Mouse (Mus musculus): ENCODE measurements at regions not wholly inside any gene's neighbourhood (a gene's known extent, or its start where the extent isn't known, plus 50 kb on each side); places are given as distances from the start of the nearest gene placed in this dataset.
A peak's percentile ranks its signal among the peaks of the same experiment; 100 is the strongest.

DNA sequence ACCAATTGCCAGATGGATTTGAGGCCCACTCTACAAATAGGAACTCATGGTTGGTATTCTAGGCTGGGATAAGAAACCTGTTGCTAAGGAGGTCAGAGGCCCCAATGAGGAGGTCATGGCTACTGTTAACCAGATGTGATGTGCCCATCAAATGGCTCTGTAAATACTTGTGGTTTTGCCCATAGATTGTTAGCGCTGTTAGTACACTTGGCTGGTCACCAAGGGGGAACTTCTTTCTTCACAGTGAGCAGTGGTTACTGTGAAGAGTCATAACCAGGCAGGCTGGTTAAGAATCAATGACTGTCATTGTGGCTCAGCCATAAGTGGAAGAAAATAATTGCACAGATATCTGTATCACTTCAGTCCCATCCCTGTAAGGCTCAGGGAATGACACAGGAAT is 78.0 kb upstream of the Runx3 start:
- Histone ChIP-seq H3K4me3 (no peak overlapping the region), H3K9me3 (no peaks in the 10 kb centered on the region), H3K36me3 (no peaks in the 10 kb centered on the region), H3K27me3 (ENCODE audit: insufficient read depth, poor library complexity, severe bottlenecking) (peaks cover 6% of the 10 kb centered on the region; the same call in 1 of the 2 replicates), H3K4me1 (replicated peaks) (0 out of 2 replicates have a peak, but pooled peaks cover 2% of the 10 kb centered on the region), H3K27ac (no peak overlapping the region)
- 96% methylated on average over 1 of the region's 1 CpGs for WGBS
- DNase-seq (ENCODE audit: low spot score) = no peak

- H3K27ac ChIP-seq = no peak overlapping the region
- no peaks in the 10 kb centered on the region for H3K9me3 ChIP-seq
- 83% methylated on average over 16 of the region's 16 CpGs for WGBS
- peaks cover 20% of the 10 kb centered on the region; the same call in 1 of the 2 replicates for H3K27me3 ChIP-seq (ENCODE audit: insufficient read depth, poor library complexity, severe bottlenecking)
- 0 out of 2 replicates have a peak, but pooled peaks cover 2% of the 10 kb centered on the region for H3K4me1 ChIP-seq (replicated peaks)
- no peak for DNase-seq (ENCODE audit: low spot score)
- H3K4me3 ChIP-seq = no peak overlapping the region
- no peaks in the 10 kb centered on the region for H3K36me3 ChIP-seq
Measured at GRCm38 (mm10) chr4:135045054-135045453, 75.4 kb upstream of the Runx3 start.

GRCm38 (mm10) chr4:135046619-135047018 is 73.8 kb upstream of the Runx3 start:
- H3K4me3 ChIP-seq = no peak overlapping the region
- no peak overlapping the region for H3K27ac ChIP-seq
- DNase-seq (ENCODE audit: low spot score) = no peak
- peaks cover 2% of the 10 kb centered on the region; the same call in 1 of the 2 replicates for H3K4me1 ChIP-seq (replicated peaks)
- H3K36me3 ChIP-seq = no peaks in the 10 kb centered on the region
- H3K9me3 ChIP-seq = no peaks in the 10 kb centered on the region
- peaks cover 16% of the 10 kb centered on the region; the same call in 1 of the 2 replicates for H3K27me3 ChIP-seq (ENCODE audit: insufficient read depth, poor library complexity, severe bottlenecking)
- WGBS = 78% methylated on average over 7 of the region's 7 CpGs

GRCm38 (mm10) chr4:135047251-135047650 is 73.2 kb upstream of the Runx3 start:
- Histone ChIP-seq H3K27ac (no peak overlapping the region), H3K9me3 (no peaks in the 10 kb centered on the region), H3K27me3 (ENCODE audit: insufficient read depth, poor library complexity, severe bottlenecking) (peaks cover 16% of the 10 kb centered on the region; the same call in 1 of the 2 replicates), H3K4me3 (no peak overlapping the region), H3K36me3 (no peaks in the 10 kb centered on the region), H3K4me1 (replicated peaks) (peaks cover 2% of the 10 kb centered on the region; the same call in 1 of the 2 replicates)
- DNase-seq (ENCODE audit: low spot score) = no peak
- WGBS = 87% methylated on average over 6 of the region's 6 CpGs

DNA sequence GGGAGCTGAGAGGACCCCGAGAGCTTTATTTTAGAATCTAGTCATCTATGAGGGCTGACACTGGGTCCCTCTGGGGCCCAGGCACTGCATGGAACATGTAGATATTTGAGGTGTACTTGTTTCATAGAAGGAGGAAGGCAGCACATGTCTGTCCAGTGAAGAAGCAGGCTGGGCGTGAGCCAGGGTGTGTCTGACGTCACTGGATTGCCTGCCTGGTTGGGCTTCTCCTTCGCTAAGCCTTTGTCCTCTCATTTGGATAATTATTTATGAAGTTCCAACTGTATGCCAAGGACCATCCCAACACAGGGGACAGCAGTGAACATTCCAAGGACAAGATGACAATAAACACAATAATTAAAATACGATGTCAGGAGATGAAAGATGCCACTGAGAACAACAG is 72.7 kb upstream of the Runx3 start:
- H3K4me1 ChIP-seq (replicated peaks) = peaks cover 2% of the 10 kb centered on the region; the same call in 1 of the 2 replicates
- DNase-seq (ENCODE audit: low spot score) = no peak
- WGBS = 89% methylated on average over 5 of the region's 5 CpGs
- H3K4me3 ChIP-seq = no peak overlapping the region
- no peaks in the 10 kb centered on the region for H3K36me3 ChIP-seq
- no peak overlapping the region for H3K27ac ChIP-seq
- peaks cover 16% of the 10 kb centered on the region; the same call in 1 of the 2 replicates for H3K27me3 ChIP-seq (ENCODE audit: insufficient read depth, poor library complexity, severe bottlenecking)
- H3K9me3 ChIP-seq = no peaks in the 10 kb centered on the region

- no peaks in the 10 kb centered on the region for H3K36me3 ChIP-seq
- H3K4me1 ChIP-seq (replicated peaks) = peaks cover 2% of the 10 kb centered on the region; the same call in 1 of the 2 replicates
- H3K9me3 ChIP-seq = peaks cover 7% of the 10 kb centered on the region; the same call in 1 of the 2 replicates
- no peak for DNase-seq (ENCODE audit: low spot score)
- no peak overlapping the region for H3K27ac ChIP-seq
- WGBS = 76% methylated on average over 10 of the region's 10 CpGs
- H3K27me3 ChIP-seq (ENCODE audit: insufficient read depth, poor library complexity, severe bottlenecking) = peaks cover 16% of the 10 kb centered on the region
- no peak overlapping the region for H3K4me3 ChIP-seq
Measured at GRCm38 (mm10) chr4:135049924-135050323, 70.5 kb upstream of the Runx3 start.

GRCm38 (mm10) chr4:135051466-135051865 is 69.0 kb upstream of the Runx3 start:
- peaks cover 7% of the 10 kb centered on the region; the same call in 1 of the 2 replicates for H3K9me3 ChIP-seq
- H3K4me1 ChIP-seq (replicated peaks) = peaks cover 2% of the 10 kb centered on the region; the same call in 1 of the 2 replicates
- no peak overlapping the region for H3K27ac ChIP-seq
- H3K27me3 ChIP-seq (ENCODE audit: insufficient read depth, poor library complexity, severe bottlenecking) = peaks cover 16% of the 10 kb centered on the region
- H3K36me3 ChIP-seq = no peaks in the 10 kb centered on the region
- no peak for DNase-seq (ENCODE audit: low spot score)
- 82% methylated on average over 11 of the region's 11 CpGs for WGBS
- no peak overlapping the region for H3K4me3 ChIP-seq

DNA sequence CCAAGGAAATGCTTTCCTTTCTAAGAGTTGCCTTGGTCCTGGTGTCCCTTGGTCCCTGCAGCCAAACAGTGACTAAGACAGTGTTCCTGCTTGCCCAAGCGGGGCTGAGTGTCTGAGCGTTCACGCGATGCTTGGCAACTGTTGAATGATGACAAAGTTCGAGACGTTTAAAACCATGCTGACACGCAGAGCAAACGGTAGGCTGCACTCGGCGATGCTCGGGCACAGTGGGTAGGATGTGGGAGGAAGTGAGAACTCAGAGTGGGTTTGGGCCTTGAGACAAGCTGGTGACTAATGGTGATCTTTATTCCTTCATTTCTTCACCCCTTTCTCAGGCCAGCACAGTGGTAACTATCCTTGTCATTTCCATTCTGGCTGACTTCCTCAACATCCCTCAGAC is 66.9 kb upstream of the Runx3 start:
- no peaks in the 10 kb centered on the region for H3K36me3 ChIP-seq
- 95% methylated on average over 11 of the region's 11 CpGs for WGBS
- H3K27me3 ChIP-seq (ENCODE audit: insufficient read depth, poor library complexity, severe bottlenecking) = peaks cover 11% of the 10 kb centered on the region
- DNase-seq (ENCODE audit: low spot score) = no peak
- no peaks in the 10 kb centered on the region; the same call in 1 of the 2 replicates for H3K4me1 ChIP-seq (replicated peaks)
- H3K9me3 ChIP-seq = peaks cover 7% of the 10 kb centered on the region; the same call in 1 of the 2 replicates
- H3K27ac ChIP-seq = no peak overlapping the region
- no peak overlapping the region for H3K4me3 ChIP-seq

- Histone ChIP-seq H3K27ac (peak overlapping the region; percentile 23; the same call in 1 of the 2 replicates), H3K9me3 (peaks cover 7% of the 10 kb centered on the region; the same call in 1 of the 2 replicates), H3K36me3 (no peaks in the 10 kb centered on the region), H3K4me1 (replicated peaks) (no peaks in the 10 kb centered on the region; the same call in 1 of the 2 replicates), H3K27me3 (ENCODE audit: insufficient read depth, poor library complexity, severe bottlenecking) (peaks cover 3% of the 10 kb centered on the region), H3K4me3 (no peak overlapping the region)
- DNase-seq (ENCODE audit: low spot score) = no peak
- 86% methylated on average over 10 of the region's 10 CpGs for WGBS
Measured at GRCm38 (mm10) chr4:135054353-135054752, 66.1 kb upstream of the Runx3 start.

DNA sequence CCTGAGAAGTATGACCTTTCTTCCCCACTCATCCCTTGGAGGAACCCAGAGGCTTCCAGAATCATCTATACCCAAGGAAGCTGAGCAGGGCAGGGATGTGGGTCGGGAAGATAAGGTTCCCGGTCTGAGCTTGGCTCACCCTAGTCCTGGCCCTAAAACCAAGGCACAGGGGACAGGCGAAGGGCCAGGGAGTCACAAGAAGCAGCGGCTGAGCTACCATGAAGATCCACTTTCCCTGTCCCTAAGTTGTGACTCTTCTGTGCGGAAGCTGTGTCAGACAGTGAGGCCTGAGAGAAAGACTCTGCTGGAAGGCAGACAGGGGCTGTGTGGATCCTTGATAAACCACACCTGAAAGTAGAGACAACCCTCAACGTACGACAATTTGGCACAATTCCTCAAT is 64.1 kb upstream of the Runx3 start:
- Histone ChIP-seq H3K27me3 (ENCODE audit: insufficient read depth, poor library complexity, severe bottlenecking) (peaks cover 9% of the 10 kb centered on the region), H3K9me3 (peaks cover 7% of the 10 kb centered on the region; the same call in 1 of the 2 replicates), H3K4me3 (no peak overlapping the region), H3K36me3 (no peaks in the 10 kb centered on the region), H3K27ac (no peak overlapping the region), H3K4me1 (replicated peaks) (peaks cover 6% of the 10 kb centered on the region)
- WGBS = 94% methylated on average over 7 of the region's 7 CpGs
- DNase-seq (ENCODE audit: low spot score) = no peak

- H3K27me3 ChIP-seq (ENCODE audit: insufficient read depth, poor library complexity, severe bottlenecking) = peaks cover 9% of the 10 kb centered on the region
- no peak overlapping the region for H3K4me3 ChIP-seq
- peaks cover 14% of the 10 kb centered on the region for H3K4me1 ChIP-seq (replicated peaks)
- 87% methylated on average over 11 of the region's 11 CpGs for WGBS
- H3K9me3 ChIP-seq = peaks cover 7% of the 10 kb centered on the region; the same call in 1 of the 2 replicates
- no peaks in the 10 kb centered on the region for H3K36me3 ChIP-seq
- DNase-seq (ENCODE audit: low spot score) = no peak
- no peak overlapping the region for H3K27ac ChIP-seq
Measured at GRCm38 (mm10) chr4:135057286-135057685, 63.2 kb upstream of the Runx3 start.

DNA sequence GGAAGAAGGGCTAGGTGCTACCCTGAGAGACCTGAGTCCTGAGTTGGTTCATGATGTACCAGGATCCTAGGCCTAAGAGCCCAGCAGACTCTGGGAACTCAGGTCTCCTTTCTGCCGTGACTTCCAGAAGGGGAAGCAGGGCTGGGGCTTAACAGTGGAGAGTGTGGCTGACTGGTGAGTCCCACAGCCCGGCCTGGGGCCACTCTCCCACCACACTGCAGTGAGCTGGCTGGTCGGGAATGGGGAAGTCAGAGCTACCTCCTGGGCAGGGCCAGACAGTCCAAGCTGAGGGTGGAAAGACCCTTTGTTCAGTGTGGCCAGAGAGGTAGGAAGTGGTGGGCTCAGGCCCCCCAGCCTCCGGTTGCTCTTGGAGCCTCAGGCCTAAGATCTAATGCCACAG is 61.6 kb upstream of the Runx3 start:
- Histone ChIP-seq H3K27ac (no peak overlapping the region), H3K27me3 (ENCODE audit: insufficient read depth, poor library complexity, severe bottlenecking) (peaks cover 15% of the 10 kb centered on the region), H3K4me1 (replicated peaks) (peaks cover 14% of the 10 kb centered on the region), H3K36me3 (no peaks in the 10 kb centered on the region), H3K9me3 (0 out of 2 replicates have a peak, but pooled peaks cover 2% of the 10 kb centered on the region), H3K4me3 (no peak overlapping the region)
- WGBS = 70% methylated on average over 4 of the region's 4 CpGs
- no peak for DNase-seq (ENCODE audit: low spot score)

- H3K27ac ChIP-seq = no peak overlapping the region
- H3K27me3 ChIP-seq (ENCODE audit: insufficient read depth, poor library complexity, severe bottlenecking) = peaks cover 29% of the 10 kb centered on the region
- no peak for DNase-seq (ENCODE audit: low spot score)
- H3K9me3 ChIP-seq = 0 out of 2 replicates have a peak, but pooled peaks cover 4% of the 10 kb centered on the region
- no peaks in the 10 kb centered on the region for H3K36me3 ChIP-seq
- 71% methylated on average over 4 of the region's 4 CpGs for WGBS
- peaks cover 14% of the 10 kb centered on the region for H3K4me1 ChIP-seq (replicated peaks)
- no peak overlapping the region for H3K4me3 ChIP-seq
Measured at GRCm38 (mm10) chr4:135061030-135061743, 59.3 kb upstream of the Runx3 start.
